Mouse (Mus musculus) megakaryocyte, embryonic 14.5 days (primary cell): ENCODE results near the gene Mthfsd.

ENCODE experiments used
- FLI1 ChIP-seq: IDR thresholded peaks from 2 replicates; pipeline ENCODE4 v1.6.1; 2012; ENCODE audit warnings: low read length, inconsistent platforms, mixed read lengths
- GATA1 ChIP-seq: IDR thresholded peaks from 3 replicates; pipeline ENCODE4 v1.6.1; 2012; ENCODE audit warnings: mixed read lengths, low read length, inconsistent platforms, borderline replicate concordance

DNA sequence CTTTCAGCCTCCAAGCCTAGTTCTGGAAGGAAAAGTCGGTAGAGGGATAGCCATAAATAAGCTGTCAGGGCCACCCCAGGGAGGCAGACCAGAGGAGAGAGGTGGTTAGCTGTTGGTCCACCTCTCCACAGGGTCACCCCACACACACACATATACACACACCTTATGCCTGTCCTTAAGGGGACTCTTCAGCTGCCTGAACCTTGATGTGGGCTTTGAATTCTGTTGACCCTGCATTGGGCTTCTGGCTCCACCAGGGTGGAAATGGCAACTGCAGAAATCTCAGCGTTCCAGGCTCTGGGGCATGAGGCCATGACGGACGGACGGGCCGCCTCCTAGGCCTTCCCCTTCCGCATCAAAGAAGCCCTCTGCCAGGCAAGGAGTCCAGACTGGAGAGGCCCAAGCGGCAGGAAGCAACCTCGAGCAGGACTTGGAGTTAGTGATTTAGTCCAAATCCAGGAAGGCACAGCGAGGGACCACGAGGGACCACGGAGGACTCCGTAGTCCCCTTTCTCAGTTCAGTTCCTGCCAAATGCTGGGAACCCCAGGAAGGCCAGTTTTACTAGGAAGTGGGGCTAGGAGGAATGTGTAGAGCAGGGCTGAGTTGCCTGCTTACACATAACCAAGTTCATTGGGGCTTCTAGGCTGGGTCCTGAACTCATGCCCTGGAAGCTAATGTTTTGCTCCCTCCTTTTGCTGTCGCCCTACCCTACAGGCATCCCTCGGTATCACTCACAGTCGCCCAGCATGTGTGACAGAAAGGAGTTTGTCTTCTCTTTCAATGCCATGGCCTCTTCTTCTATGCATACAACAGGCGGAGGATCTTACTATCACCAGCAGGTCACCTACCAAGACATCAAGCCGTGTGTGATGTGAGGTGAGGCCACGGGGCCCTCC lies 21.9 kb downstream of the Mthfsd start:
- no peak for TF ChIP-seq GATA1
- no peak for TF ChIP-seq FLI1
